Mouse (Mus musculus) G1E (cell line): Measurements from ENCODE around the gene Olfr504. TPM values are rescaled to one million over a fixed set of nuclear protein-coding genes. Genes with fewer than 3 reads are reported as not detected.
"Not testable (repeated sequence)": the region's sequence is repeated elsewhere in the genome, so short reads cannot be mapped to it uniquely, and the experiment has no call there.

Experiments
- ATAC-seq: 2 replicates; pipeline ENCODE4 v1.8.0; 2016; ENCODE audit warnings: mild to moderate bottlenecking; ENCODE audit not compliant: insufficient number of reproducible peaks, poor library complexity, low FRiP score, severe bottlenecking; ENCODE audit errors: extremely low read depth
- DNase-seq: peaks from one replicate; pipeline ENCODE4 v3.0.0; 2012; ENCODE audit warnings: low spot score
- H3K27me3 ChIP-seq: 2 replicates; pipeline ENCODE4 v1.6.1; 2012; ENCODE audit warnings: mild to moderate bottlenecking, low read length, inconsistent platforms; ENCODE audit not compliant: insufficient read depth
- H3K36me3 ChIP-seq: replicated peaks from 2 replicates; pipeline ENCODE3; 2012; ENCODE audit warnings: mild to moderate bottlenecking, inconsistent platforms
- H3K4me1 ChIP-seq: 2 replicates; pipeline ENCODE4 v1.6.1; 2012; ENCODE audit warnings: low read depth, low read length, inconsistent platforms, mixed read lengths; ENCODE audit not compliant: insufficient read depth
- H3K4me3 ChIP-seq: 2 replicates; pipeline ENCODE4 v1.5.1; 2012; ENCODE audit warnings: low read depth, mild to moderate bottlenecking, inconsistent platforms, low read length, moderate library complexity, mixed read lengths
- H3K9me3 ChIP-seq: replicated peaks from 2 replicates; pipeline ENCODE4 v1.6.1; 2012; ENCODE audit warnings: inconsistent platforms
- CTCF ChIP-seq: IDR thresholded peaks from 2 replicates; pipeline ENCODE4 v1.5.1; 2012; ENCODE audit warnings: low read depth, low read length, inconsistent platforms, mixed read lengths
- GATA1 ChIP-seq: IDR thresholded peaks from 2 replicates; pipeline ENCODE4 v1.6.1; 2012; ENCODE audit warnings: borderline replicate concordance, low read length, inconsistent platforms, mixed read lengths
- GATA2 ChIP-seq: IDR thresholded peaks from 2 replicates; pipeline ENCODE4 v1.6.1; 2012; ENCODE audit warnings: low read depth, low read length, inconsistent platforms, borderline replicate concordance
- POLR2AphosphoS5 ChIP-seq: IDR thresholded peaks from 2 replicates; pipeline ENCODE4 v1.6.1; 2012; ENCODE audit warnings: low read depth, low read length, inconsistent platforms; ENCODE audit not compliant: insufficient replicate concordance
- TAL1 ChIP-seq: conservative IDR thresholded peaks from 2 replicates; pipeline ENCODE4 v1.6.1; 2012; ENCODE audit warnings: low read depth, low read length, inconsistent platforms, mixed read lengths
- polyA plus RNA-seq: library from polyadenylated mRNA; stranded (reverse); fragments of >175 nt; gene quantifications from 2 replicates; pipeline ENCODE4 v1.2.3, GENCODE M21; 2012
- total RNA-seq, 2 experiments: library from RNA; stranded (forward) in 1 of 2; stranded (reverse) in 1 of 2; fragments of 200-1000 nt in 1 of 2; fragments of >200 nt in 1 of 2; fragmentation: Nextera tagmentation in 1 of 2; gene quantifications; 2 replicates each; pipeline ENCODE4 v1.2.3; 2014 to 2017

Gene Olfr504
- total RNA-seq (2014; fragmentation: Nextera tagmentation): not detected in 2 replicates
- total RNA-seq (2017): not detected in 2 replicates
- not detected in 2 replicates for polyA plus RNA-seq

DNA sequence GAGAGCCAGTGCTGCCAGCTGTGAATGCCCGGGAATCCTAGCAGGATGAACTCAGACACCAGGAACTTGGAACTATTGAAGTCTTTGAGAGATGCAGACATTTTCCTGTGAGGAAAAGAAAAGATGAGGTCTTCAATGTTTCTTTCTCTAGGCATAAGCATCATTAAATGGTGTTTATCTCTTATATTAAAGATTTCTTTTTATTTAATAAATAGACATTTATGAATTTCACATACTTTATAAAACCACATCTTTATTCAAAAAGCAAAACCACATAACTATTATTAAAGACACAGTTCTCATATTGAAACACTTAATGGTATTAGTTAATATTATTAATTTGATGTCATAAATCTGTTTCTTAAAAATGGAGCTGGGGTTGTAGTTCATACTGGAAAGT, at the start of gene Olfr504:
Gene Olfr504, minus strand, starts transcription at position 101 of the 400 bp plus-strand sequence.
- peaks cover 19% of the 10 kb centered on the region for H3K9me3 ChIP-seq
- TF ChIP-seq POLR2AphosphoS5: no peak
- TF ChIP-seq GATA1: no peak
- TF ChIP-seq TAL1: no peak
- no peak for TF ChIP-seq GATA2
- no peak for TF ChIP-seq CTCF
- H3K4me1 ChIP-seq: no peaks in the 10 kb centered on the region
- H3K27me3 ChIP-seq: no peaks in the 10 kb centered on the region
- H3K4me3 ChIP-seq: no peak within 1 kb of the TSS
- H3K36me3 ChIP-seq: no peaks in the 10 kb centered on the region
- ATAC-seq: no peak
- DNase-seq: no peak

DNA sequence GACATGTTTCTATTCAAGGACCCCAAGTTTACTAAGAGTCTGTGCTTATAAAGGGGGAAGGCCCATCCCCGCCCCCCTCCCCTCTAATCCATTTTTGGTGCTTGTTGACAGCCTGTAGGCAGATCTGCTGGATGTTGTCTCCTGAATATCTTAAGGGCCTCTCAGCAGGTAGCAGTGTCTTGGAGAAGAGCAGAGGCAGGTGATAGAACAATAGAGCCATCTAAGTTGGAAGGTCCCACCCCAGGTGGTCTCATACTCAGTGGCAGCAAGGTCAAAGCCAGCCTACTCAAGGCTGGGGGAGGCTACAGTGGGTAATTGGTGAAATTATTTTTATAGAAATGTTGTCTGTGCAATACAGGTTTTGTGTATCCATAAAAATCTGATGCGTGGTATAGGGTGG, 48.5 kb upstream of the Olfr504 start:
- no peaks in the 10 kb centered on the region for H3K36me3 ChIP-seq
- H3K27me3 ChIP-seq: no peaks in the 10 kb centered on the region
- ATAC-seq (no peak), DNase-seq (no peak)
- H3K9me3 ChIP-seq: no peaks in the 10 kb centered on the region
- TF ChIP-seq GATA1 (no peak), CTCF (no peak), POLR2AphosphoS5 (no peak), TAL1 (no peak), GATA2 (no peak)
- H3K4me1 ChIP-seq: no peaks in the 10 kb centered on the region
- no peak overlapping the region for H3K4me3 ChIP-seq

DNA sequence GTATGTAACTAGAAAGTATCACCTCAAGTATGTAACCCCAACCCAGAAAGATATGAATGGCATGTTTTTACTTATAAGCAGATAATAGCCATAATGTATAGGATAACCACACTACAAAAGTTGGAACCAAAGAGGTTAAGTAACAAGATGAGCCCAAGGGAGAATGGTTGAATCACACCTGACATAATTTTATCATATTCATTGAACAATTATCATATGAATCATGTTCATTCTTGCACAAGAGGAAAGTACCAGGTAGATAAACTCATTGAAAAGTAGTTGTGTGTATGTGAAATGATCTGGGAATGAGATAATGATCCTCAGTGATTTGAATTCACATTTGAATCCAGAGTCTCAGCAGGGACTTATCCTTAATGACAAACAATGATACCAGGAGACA, 44.9 kb upstream of the Olfr504 start, which contains the start of gene Olfr506:
Gene Olfr506, plus strand, starts transcription at position 301 of the 400 bp plus-strand sequence.
- no peak within 1 kb of the TSS for H3K4me3 ChIP-seq
- 0 out of 2 replicates have a peak, but pooled peaks cover 3% of the 10 kb centered on the region for H3K9me3 ChIP-seq
- DNase-seq: no peak
- TF ChIP-seq GATA2 (no peak), CTCF (no peak), GATA1 (no peak), TAL1 (no peak), POLR2AphosphoS5 (no peak)
- ATAC-seq: no peak
- H3K4me1 ChIP-seq: no peaks in the 10 kb centered on the region
- H3K36me3 ChIP-seq: no peaks in the 10 kb centered on the region
- no peaks in the 10 kb centered on the region for H3K27me3 ChIP-seq

DNA sequence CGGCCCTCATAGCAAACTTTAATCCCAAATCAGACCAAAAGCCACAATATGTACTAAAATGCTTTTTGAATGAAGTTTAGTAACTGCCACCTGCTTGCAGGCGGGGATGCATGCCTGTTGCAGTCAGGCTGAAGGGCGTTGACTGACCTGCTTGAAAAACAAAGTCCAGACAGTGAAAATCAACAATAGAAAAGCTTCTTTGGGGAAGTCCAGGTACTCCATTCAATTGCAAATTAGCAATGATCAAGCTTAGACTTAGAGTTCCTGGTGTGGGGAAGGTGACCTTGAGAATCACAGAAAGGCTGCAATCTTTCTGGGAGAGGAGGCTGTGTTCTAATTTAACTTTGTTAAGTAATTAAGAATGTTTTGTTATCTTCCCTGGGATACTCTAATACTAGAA, 36.3 kb upstream of the Olfr504 start:
- not testable (repeated sequence) for H3K4me1 ChIP-seq, H3K9me3 ChIP-seq, DNase-seq, H3K27me3 ChIP-seq, H3K36me3 ChIP-seq, H3K4me3 ChIP-seq, ATAC-seq

DNA sequence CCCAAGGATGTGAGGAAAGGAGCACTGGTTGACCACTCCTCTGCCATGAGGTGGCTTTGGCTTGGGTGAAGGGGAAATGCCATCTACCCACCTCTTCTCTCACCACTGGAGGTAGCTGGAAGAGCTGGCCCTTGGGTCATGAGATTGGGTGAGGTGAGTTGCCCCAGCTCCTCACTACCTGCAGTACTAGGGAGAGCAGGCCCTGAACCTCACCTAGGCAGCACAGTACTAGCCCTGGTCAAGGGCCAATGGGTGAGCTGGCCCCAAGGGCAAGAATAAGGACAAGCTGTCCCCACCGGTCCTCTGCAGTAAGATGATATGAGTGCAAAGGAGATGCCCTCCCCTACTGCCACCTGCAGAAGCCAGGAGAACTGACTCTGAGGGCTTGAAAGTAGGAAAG, 24.2 kb upstream of the Olfr504 start:
- ATAC-seq: no peak
- no peak overlapping the region for H3K4me3 ChIP-seq
- H3K4me1 ChIP-seq: no peaks in the 10 kb centered on the region
- no peak for DNase-seq
- peaks cover 15% of the 10 kb centered on the region for H3K9me3 ChIP-seq
- no peak for TF ChIP-seq POLR2AphosphoS5
- TF ChIP-seq GATA2: no peak
- TF ChIP-seq GATA1: no peak
- TF ChIP-seq TAL1: no peak
- no peak for TF ChIP-seq CTCF
- no peaks in the 10 kb centered on the region for H3K27me3 ChIP-seq
- H3K36me3 ChIP-seq: no peaks in the 10 kb centered on the region

DNA sequence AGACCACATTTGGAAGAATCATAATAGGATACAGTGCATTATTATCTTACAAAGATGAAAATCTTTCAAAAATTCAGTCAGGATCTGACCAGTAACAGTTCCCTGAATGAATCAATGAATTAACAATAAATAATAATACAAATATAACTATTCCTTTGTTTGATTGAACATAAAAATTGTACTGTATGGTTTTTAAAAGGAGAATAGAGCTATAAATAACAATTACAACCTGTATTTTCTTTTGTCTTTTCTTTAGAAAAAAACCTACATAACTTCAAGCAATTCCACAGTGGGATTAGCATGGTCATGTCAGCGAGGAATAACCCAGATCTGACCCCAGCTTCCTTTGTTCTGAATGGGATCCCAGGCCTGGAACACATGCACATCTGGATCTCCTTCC, 21.4 kb downstream of the Olfr504 start, which contains the start of gene Olfr503:
Gene Olfr503, plus strand, starts transcription at position 301 of the 400 bp plus-strand sequence.
- H3K27me3 ChIP-seq, DNase-seq, ATAC-seq, H3K36me3 ChIP-seq, H3K4me1 ChIP-seq, H3K4me3 ChIP-seq: not testable (repeated sequence)
- peaks cover 11% of the 10 kb centered on the region for H3K9me3 ChIP-seq

DNA sequence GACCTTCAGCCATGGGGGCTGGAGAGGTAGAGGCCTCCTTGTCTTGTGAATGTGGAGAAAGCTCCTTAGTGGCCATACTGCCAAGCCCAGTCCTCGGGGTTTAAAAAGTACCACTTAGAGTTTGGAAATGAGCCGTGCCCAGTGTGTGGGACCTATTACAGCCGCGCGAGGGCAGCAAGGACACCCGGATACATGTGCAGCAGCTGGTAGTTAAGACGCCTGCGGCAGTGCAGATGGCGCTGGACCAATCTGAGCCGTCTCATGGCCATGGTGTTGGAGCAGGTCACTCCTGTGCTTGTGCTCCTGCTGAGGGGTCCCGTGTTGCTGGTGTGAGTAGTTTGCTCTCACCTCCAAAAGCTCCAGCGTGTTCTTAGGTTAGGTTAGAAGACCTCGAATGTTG, 23.2 kb downstream of the Olfr504 start:
- no peak for ATAC-seq
- Histone ChIP-seq H3K4me1 (no peaks in the 10 kb centered on the region), H3K9me3 (peaks cover 11% of the 10 kb centered on the region), H3K27me3 (no peaks in the 10 kb centered on the region), H3K4me3 (no peak overlapping the region), H3K36me3 (no peaks in the 10 kb centered on the region)
- no peak for TF ChIP-seq TAL1
- no peak for TF ChIP-seq CTCF
- TF ChIP-seq POLR2AphosphoS5: no peak
- no peak for TF ChIP-seq GATA1
- TF ChIP-seq GATA2: no peak
- no peak for DNase-seq
